Mouse (Mus musculus): ENCODE measurements at regions not wholly inside any gene's neighbourhood (a gene's known extent, or its start where the extent isn't known, plus 50 kb on each side); places are given as distances from the start of the nearest gene placed in this dataset.
A peak's percentile ranks its signal among the peaks of the same experiment; 100 is the strongest.

DNA sequence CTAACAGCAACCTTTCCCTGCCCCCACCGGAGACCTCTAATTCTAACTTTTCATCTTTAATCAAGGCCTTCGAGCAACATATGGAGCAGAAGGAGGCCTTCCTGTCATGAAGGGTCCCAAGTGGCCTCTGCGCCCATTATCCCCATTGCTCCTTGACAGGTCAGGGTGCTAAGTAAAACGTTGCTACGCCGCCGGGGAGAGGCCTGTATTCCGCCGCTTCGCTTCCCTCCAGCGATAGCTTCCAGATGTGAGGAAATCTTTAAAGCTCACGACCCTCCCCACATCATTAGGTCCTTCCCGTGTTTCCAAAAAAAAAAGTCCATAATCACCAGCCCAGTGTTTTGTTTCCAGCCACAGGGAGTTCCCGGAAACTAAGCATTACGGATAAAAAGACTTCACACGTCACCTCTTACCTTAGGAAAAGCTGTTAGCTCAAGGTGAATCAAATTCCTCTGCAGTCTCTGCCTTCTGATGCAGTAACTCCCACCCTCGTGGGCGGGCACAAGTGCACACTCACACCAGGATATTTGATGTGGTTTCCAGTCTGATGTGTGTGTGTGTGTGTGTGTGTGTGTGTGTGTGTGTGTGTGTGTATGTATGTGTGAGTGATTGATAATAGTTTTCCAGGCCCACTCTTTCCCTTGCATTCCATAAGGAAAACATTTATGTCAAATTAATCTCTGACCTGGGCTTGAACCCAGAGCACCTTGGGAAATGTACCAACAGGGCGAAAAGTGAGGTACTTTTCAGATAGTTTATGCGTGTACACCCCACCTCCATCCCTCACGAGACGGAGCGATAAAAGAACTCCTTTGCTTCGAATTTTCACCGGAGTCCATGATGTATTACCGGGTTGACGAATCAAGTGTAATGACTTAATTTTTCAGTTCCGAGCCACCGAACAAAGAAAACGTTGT, 107.5 kb downstream of the Gm45692 start:
- no peak for DNase-seq (ENCODE audit: low read depth, low spot score)

- DNase-seq (ENCODE audit: low read depth, low spot score) = no peak
These were observed 108.2 kb downstream of the Gm45692 start for GRCm38 (mm10) chr8:26227529-26227895.

GRCm38 (mm10) chr8:26229548-26229947, 110.2 kb downstream of the Gm45692 start:
- DNase-seq (ENCODE audit: low read depth, low spot score) = no peak

DNA sequence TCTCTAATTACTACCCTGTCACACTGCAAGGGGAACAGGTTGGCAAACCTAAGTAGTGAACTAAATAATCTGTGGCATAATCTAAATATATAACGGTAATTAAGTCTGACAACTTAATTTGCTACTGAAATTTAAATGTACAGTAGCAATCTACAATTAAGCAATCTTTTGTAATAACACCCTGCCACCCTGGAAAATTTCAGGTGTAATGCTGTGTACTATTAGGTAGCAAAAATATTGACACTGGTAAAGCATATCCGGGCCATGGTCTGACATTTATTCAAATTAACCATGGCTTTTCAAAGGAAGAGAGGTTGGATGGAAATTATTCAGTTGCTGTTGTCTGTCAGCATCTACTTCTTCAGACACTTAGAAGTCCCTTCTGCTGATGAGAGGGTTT, 119.7 kb downstream of the Gm45692 start:
- no peak for DNase-seq (ENCODE audit: low read depth, low spot score)

DNA sequence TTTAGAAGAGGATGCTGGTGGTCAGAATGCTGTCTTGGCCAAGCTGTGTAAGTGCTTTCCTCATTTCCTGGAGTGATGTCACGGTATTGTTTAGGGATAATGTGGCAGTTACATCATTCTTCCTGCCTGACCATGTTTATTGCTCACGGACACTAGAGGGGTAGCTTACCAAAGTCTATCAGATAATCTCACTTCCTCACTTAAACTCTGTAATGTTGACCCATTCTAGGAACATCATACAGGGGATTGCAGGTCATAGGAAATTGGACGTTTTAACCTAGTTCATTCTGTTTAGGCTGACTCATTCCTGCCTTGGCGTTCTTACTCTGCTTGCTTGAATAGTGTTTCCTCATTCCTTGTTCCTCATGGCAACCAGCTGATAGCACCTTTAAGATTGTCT, 120.3 kb downstream of the Gm45692 start:
- no peak for DNase-seq (ENCODE audit: low read depth, low spot score)

DNA sequence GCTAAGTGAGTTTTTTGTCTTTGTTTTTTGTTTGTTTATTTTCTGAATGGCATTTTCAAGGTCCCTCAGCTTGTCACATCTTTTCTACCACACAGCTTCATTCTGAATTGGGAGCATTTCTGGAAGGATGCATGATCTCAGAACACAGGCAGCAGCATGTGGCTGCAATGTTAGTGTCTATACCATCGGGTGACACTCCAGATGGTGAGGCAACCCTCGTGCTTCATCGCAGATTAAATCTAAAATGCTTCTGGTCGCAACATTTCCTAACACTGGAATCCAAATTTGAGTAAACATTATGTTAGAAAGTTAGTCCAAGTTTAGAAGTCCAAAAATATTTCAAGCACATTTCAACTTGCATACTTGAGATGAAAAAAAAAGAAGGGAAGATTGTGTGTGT, 124.4 kb downstream of the Gm45692 start:
- no peak for DNase-seq (ENCODE audit: low read depth, low spot score)

DNA sequence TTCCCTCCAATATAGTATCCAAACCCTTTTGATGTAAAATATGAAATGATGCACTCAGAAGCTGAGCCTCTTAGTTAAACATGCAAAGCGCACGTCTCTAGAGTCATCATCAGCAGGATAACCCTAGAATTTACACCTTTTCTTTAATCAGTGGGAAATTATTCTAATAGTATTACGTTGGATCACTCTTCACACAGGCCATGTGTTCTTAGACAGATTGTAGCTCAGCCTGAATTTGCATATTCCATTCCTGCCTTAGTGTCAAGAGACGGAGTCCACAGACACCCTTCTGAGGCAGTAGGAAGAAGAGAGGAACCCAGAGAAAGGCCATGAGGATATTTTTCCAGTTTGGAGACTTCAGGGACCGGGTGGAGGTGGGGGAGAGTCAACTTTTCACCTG, 125.0 kb downstream of the Gm45692 start:
- DNase-seq (ENCODE audit: low read depth, low spot score) = no peak

GRCm38 (mm10) chr8:26255191-26255669, 135.9 kb downstream of the Gm45692 start:
- no peak for DNase-seq (ENCODE audit: low read depth, low spot score)

GRCm38 (mm10) chr8:26260294-26260693, 141.0 kb downstream of the Gm45692 start:
- DNase-seq (ENCODE audit: low read depth, low spot score) = no peak

DNA sequence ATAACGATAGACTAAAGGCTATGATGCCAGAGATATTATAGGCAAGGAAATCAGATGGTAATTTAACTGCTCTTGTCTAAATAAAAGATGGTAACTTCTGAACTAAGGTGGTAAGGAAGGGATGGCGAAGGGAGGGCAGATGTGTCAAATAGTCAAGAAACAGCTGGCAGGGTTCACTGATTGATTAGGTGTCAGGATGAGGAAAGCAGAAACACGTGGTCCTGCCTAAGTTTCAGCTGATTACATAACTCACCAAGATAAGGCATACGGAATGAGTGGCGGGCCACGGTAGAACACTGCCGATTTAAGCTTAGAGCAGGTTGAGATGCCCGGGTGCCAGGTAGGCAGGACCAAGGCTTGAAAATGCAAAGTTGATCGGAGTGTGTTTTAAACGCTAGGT, 143.2 kb downstream of the Gm45692 start:
- DNase-seq (ENCODE audit: low read depth, low spot score) = no peak

DNA sequence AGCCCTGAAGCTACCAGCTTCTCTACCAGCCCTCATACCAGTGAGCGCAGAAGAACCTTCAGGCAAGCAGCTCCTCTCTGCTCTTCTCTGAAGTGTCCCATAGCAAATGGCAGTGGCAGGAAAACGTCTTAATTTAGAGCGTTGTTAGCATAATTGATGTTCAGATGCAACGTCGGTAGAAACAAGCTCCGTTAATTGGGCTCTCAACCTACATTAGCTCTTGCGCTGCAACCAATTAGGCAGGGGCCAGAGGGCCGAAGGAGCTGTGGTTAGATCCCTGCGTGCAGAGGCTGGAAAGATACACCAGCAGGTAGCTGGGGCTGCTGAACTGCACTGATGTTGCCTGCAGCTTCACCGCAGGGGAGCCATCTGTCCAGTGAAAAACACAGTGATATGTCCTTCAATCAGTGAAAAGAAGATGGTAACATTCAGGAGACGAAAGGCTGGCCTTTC, 145.6 kb downstream of the Gm45692 start:
- DNase-seq (ENCODE audit: low read depth, low spot score) = no peak

GRCm38 (mm10) chr8:26265366-26265765, 146.0 kb downstream of the Gm45692 start:
- no peak for DNase-seq (ENCODE audit: low read depth, low spot score)

- no peak for DNase-seq (ENCODE audit: low read depth, low spot score)
These were observed 147.1 kb downstream of the Gm45692 start for GRCm38 (mm10) chr8:26266384-26266783.

DNA sequence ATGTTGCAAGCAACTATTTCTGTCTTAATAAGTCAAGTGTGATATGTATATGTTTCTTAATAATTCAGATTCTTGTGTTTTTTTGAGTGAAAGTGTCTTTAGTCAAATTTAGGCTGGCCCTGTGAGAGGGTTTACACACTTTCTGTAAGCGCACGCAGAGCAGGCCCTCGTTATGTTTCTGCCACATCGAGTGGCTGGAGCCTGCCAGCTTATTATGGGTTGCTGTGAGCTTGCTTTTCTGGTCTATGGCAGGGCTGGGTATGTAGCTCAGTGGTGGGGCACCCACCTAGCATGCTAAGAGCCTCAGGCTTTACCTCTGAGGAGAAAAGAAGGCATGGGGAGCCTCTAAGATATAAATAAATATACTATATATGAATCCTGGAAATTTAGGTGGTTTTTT, 148.2 kb downstream of the Gm45692 start:
- no peak for DNase-seq (ENCODE audit: low read depth, low spot score)

DNA sequence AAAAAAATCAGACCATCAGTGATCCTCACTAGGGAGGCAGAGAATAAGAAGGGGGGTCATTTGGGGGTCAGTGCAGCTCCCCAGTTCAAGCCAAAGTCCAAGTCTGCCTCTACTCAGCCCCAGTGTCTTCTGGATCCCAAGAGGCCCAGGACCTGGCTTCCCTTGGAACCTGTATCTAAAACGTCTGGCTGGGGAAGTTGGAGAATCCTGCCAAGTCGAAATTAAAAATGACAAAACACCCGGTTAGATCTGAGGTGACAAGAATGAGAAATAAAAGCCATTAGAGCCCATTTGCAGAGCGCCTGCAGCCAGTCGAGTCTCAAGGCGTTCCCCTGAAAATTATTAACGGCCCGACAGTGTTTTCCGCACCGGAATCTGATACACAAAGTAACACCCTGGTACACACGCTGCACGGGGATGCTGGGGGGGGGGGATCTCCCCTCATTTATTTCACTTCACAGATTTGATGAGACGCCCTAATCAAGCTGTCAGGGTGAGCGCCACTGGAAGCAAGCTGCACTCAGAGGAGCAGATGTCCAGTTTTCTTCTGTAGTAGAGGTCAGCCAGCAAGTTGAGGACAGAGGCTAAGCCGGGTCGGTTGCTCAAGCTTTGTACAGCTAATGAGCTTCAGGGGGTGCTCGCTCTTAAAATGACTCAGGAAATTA, 149.5 kb downstream of the Gm45692 start:
- peak; percentile 53 for DNase-seq (ENCODE audit: low read depth, low spot score)

GRCm38 (mm10) chr8:26272110-26272509, 152.8 kb downstream of the Gm45692 start:
- DNase-seq (ENCODE audit: low read depth, low spot score) = no peak

DNA sequence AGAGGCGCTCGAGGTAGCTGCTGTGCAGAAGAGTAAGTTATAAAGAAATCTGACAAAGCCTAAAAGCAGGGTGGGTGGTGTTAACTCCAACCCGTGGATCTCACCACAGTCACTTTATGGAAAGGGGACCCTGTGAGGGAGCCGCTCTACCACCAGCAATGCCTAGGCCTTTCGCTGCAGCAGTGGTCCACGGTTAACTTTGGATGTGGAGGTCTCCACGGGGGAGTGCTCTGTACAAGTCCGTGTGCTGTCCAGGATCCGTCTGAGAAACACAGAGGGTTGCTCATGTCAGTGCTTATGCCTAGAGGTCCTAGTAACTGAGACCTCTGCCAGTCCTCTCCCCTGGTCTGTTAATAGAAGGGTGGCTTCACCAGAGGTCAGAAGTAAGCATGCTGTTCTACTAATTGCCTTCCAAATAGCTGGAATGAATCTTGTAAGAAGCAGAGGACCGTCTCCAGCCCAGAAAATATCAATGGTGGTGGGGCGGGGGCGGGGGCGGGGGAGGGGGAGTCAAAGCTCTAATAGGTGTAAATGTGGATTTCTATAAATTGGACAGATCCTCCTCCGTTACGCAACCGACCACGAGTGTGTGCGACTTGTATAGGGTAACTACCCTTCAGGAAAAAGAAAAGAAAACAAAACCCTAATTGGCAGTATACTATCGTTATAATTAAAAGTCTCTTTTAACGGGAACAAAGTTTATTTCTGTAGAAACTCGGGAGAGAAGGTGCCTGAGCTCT, 153.5 kb downstream of the Gm45692 start:
- DNase-seq (ENCODE audit: low read depth, low spot score) = no peak

- DNase-seq (ENCODE audit: low read depth, low spot score) = no peak
These were observed 154.1 kb downstream of the Gm45692 start for GRCm38 (mm10) chr8:26273415-26273760.

GRCm38 (mm10) chr8:26273792-26274191, 154.5 kb downstream of the Gm45692 start:
- DNase-seq (ENCODE audit: low read depth, low spot score) = no peak

DNA sequence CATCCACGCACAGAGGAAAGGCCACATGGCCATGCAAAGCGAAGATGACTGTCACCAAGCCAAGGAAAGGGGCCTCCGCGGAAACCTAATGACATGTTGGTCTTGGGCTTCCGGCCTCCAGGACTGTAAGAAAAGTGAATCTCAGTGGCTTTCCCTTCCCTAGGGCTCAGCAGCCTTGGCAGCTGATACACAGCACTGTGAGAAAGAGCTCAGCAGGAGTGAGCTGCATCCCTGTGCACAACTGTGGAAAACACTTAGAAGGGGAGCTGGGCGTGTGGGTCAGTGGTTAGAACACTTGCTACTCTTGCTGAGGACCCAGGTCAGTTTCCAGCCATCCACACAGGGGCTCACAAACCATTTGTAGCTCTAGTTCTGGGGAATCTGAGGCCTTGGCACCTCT, 155.1 kb downstream of the Gm45692 start:
- DNase-seq (ENCODE audit: low read depth, low spot score) = no peak

DNA sequence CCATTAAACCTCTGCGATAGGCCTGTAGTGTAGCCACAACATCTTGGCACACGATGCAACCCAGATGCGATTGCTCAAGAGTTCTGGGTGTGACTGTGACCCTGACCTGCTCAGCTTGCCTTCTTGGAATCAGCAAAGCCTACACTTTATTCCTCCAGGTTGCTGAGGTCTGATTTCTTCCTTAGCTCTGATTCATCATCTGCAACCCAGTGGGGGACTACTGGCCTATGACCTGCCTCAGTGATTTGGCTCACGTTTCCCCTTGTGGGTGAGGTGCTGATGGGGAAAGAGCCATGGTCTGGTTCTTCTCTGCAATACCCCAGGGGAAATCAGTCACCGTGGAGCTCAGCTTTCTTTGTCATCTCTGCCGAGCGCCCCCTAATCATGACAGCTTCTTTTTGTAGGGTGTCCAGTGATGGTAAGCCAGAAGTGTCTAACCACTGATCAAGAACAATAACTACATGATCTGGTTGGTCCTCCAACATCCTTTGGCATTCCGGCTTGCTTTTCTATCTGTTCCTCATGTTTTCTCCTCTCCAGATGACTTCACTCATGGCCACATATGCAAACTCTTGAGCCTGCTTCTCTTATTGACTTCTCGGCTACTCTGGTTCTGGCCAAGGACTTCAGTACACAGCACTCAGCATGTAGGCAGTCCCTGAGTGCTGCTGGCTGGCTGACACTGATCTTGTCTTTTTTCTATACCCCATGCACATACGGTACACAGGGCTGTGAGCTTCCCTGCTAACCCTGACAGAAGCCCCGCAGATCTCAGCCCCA, 163.0 kb downstream of the Gm45692 start:
- peak; percentile 73 for DNase-seq (ENCODE audit: low read depth, low spot score)

Measured in skeletal muscle tissue, adult 2 months (tissue).